Mouse (Mus musculus): ENCODE data around the gene Tnni2. TPM values are rescaled to one million over a fixed set of nuclear protein-coding genes. Genes with fewer than 3 reads are reported as not detected.
"Not testable (repeated sequence)": the region's sequence is repeated elsewhere in the genome, so short reads cannot be mapped to it uniquely, and the experiment has no call there.

Tnni2 gene
- not detected for total RNA-seq (2021)

DNA sequence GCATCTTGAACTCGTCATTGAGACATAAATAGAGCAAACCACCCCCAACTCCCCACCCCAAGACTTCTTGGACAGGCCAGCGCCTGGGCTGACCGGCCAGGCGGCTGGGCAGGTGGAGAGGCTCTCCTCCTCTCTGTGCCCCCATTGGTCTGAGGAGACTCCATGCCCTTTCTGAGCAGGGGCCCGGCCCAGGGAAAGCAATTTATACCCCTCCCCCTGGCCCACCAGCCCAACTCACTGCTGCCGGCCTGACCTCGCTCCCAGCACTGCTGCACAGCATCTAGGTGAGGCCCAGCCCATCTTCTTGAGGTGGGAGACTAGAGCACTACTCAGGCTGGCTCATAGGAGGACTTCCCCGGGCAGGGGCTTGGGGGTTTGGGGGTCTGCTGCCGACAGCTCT, at the start of gene Tnni2:
Gene Tnni2 (plus strand): TSS at position 224 of the 400 bp plus-strand sequence.
- no peak for DNase-seq

DNA sequence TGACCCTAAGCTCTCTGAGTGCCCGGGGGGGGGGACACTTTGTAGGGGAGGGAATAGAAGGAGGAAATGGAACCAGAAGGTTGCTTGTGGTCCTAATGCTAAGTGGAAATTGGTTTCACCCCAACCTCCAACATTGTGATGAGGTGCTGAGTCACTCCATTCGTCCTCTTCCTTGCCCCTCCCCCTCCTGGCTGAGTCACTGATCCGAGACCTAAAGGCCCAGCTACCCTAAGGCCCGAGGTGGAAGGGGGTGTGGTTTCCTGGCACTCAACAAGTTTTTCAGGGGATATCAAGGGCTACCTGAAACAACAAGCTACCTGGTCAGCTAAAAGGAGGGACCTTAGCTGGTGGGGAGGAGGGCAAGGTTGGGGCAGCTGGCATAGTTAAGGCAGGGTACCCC, 48.4 kb upstream of the Tnni2 start:
- DNase-seq, result no peak

GRCm38 (mm10) chr7:142394261-142395190, 47.1 kb upstream of the Tnni2 start:
- no peak for DNase-seq

- no peak for DNase-seq
Measured at GRCm38 (mm10) chr7:142395472-142395871, 46.1 kb upstream of the Tnni2 start.

GRCm38 (mm10) chr7:142396611-142397010, 45.0 kb upstream of the Tnni2 start:
- no peak for DNase-seq

DNA sequence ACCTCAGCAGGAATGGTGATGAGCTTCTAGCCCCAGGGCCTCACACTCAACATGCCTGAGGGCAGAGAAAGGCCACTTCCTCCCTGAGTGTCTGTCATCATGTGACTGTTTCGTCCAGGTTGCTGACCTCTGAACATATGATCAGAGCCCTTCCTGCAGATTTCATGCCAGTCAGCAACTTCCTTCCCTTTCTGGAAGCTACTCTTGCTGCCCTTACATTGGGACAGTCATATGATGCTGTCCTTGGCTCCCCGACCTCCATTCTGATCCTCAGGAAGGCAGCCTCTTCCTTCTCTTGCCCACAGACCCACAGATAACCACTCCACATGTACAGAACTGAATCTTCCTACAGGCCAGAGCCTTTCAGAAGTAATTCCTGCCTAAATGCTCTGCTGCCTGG, 43.6 kb upstream of the Tnni2 start:
- DNase-seq, result no peak

DNA sequence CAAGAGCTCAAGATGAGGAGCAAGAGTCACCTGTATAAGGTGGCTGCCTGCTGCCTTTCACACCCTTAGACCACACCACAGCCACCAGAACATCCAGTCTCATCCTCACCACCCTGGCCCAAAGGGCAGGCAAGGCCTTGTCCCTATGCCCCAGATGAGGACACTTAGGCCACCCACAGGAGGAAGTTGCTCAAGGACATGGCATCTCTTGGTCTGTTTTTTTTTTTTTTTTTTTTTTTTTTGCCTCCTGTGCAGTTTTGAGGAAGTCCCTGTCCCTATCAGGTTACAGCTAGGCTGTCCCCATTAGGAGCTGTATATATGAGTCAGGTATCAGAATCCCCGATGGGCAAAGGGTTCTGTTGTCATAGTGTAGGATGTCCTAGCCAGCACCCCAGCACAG, 42.4 kb upstream of the Tnni2 start:
- DNase-seq, result no peak

DNA sequence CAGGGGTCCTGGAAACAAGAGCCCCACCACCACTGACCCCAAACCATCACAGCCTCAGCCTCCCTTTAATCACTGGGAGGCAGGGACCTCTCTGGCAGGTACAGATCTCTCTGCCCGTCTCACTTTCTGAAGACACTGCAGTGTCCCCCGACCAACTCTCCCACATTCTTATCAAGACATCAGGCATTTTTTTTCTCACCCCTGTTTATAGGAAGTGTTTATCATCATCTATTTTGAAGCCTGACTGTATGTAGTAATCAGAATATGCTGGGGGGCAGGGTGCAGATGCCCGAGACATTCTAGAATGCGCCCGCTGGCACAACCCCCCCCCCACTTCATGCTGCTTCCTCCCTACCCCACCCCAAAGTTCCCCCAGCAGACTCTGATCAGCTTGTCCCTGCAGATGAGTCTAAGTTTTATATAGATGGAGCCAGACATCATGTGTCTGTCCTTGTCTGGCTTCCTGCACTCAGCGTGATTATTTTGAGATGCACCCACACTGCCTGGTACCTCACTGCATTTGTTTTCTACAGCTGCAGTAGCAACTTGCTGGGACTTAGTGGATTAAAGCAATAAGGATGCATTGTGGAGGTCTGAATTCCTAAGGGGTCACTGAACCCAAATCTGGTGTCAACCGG, 41.4 kb upstream of the Tnni2 start:
- no peak for DNase-seq

GRCm38 (mm10) chr7:142400750-142401142, 40.9 kb upstream of the Tnni2 start:
- no peak for DNase-seq

GRCm38 (mm10) chr7:142403591-142403990, 38.0 kb upstream of the Tnni2 start:
- DNase-seq, result no peak

DNA sequence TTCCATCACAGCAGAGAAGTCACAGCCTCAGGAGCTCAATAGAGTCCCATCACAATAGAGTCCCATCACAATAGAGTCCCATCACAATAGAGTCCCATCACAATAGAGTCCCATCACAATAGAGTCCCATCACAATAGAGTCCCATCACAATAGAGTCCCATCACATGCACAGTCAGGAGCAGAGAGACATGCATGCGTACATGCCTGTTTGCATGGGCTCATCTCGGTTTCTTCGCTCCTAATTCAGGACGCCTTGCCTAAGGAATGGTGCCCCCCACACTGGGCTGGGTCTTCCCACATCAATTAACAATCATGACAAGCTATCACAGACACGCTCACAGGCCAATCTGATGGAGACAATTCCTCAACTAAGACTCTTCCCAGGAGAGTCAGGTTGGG, 36.5 kb upstream of the Tnni2 start:
- DNase-seq, result not testable (repeated sequence)

DNA sequence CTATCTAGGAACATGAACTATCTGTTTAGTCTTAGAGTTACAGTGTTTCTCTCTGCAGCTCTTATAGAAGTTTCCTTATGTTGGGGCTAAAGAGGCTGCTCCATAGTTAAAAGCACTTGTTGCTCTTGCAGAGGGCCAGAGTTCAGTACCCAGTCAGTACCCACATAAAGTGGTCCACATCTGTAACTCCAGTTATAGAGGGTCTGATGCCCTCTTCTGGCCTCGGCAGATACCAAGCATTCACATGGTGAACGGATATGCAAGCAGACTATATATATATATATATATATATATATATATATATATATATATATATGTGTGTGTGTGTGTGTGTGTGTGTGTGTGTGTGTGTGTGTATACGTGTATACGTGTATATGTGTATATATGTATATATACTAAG, 33.7 kb upstream of the Tnni2 start:
- no peak for DNase-seq

GRCm38 (mm10) chr7:142408686-142409085, 32.9 kb upstream of the Tnni2 start:
- DNase-seq, result no peak

DNA sequence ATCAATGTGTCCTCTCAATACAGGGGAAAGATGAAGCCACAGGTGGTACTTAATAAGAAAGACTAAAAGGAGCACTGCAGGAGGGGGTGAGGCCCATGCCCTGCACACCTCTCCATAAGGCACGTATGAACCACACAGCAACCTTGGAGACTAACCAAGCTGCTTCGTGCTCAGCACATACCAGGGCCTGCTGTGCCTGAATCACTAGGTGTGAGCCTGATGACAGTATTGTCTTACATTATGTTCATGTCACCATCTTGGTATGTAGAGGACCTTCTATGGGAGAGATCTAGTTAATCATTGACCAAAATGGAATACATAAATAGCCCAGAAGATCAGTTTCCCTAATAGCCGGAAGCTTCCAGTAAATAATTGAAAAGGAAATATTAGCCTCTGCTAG, 32.0 kb upstream of the Tnni2 start:
- DNase-seq, result no peak

DNA sequence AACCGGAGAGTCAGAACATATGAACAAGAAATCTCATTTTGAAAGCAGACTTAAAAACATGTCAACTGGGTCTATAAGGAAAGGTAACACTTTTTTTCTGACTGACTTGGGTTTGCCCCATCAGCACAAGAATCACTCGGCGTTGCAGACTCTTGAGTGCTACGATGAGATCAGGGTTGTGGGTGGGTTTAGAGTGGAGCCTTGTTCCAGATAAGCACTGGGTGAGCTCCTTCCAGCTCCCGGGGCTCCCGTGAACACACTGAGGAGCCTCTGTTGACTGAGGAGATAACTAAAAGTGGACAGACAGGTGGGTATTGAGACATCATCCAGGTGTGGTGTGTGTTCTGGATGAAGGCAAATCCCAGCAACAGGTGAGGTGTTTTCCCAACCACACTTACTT, 28.3 kb upstream of the Tnni2 start:
- no peak for DNase-seq

DNA sequence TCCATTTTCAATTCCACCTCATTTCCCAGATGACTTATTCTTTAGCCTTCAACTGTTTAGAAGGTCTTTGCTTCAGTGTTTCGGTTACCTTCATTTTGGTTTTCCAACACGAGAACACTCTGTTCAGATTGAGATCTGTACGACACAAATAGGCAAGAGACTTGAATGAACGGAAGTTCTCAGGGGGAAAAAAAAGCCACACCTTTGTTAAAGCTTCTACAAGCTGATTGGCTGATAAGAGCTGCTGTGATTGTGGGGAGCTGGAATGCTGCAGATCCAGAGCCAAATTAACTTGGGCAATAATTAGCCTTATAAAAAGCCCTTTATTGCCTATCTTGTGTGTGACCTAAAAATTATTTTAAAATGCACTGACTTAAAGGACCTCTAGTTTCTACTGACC, 26.3 kb upstream of the Tnni2 start:
- DNase-seq, result no peak

DNA sequence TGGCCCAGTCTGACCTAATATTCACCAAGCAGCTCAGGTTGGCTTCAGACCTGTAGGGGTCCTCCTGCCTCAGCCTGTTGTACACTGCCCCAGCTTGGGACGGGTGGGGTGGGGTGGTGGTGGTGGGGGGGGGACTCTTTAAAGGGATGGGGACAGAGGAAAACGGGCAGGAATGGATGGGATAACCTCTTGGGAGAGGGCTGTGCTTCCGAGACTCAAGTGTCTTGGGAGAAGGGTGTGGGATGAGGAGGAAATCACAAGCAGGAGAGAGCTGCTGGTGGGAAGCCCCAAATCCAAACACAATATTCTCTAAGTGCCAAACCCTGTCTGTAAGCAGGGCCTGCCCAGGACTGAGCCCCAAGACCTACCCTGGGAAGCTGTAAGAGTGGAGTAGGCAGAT, 25.4 kb upstream of the Tnni2 start:
- DNase-seq, result no peak

DNA sequence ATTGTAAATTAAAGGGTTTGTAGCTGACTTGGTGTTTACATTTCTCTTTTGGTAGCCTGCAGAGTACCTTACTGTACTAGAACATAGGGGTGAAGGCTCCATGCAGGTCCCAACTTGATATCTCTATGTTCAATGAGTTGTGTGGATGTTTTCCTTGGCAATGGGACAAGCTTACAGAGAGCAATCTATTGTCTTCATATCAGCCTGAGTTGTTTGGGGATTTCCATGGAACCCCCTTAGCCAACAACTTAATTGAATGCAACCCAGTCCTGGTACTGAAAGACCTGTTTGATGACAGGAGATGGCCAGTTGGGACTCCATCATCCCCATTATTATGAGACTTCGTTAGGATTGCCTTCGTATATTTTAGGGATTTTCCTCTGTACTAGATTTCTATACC, 23.6 kb upstream of the Tnni2 start:
- no peak for DNase-seq

DNA sequence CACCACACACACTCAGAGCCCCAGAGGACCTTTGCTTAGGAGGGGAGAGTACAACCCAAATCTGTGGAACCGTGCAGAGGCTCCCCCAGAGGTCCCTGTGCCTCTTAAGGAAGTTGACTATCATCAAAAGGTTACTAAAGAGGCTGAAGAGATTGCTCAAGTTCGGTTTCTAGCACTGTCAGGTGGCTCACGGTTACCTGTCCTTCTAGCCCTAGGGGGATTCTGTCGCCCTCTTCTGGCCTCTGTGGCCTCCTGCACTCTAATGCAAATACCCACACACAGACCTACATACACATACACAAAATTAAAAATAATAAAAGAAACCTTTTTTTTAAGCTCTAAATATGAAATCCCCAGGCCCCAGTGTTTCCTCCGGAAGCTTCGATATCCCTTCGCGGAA, 22.9 kb upstream of the Tnni2 start:
- DNase-seq, result no peak

DNA sequence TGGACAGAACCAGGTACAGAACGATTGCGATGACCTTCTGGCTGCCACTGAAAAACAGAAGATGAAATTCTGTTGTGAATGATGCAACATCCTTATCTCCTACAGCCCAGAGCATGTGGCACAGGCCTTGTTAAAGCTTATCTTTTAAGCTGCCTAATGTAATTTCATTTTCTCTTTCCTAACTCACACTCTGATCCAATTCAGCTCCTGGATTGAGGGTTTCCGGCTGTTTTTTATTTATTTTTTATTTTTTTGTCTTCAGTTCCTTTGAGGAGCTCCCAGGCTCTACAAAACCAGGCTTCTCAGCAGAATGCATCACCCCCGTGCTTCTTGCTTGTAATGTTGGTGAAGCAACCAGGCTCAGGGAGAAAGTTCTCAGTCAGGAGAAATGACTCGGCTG, 21.7 kb upstream of the Tnni2 start:
- no peak for DNase-seq

DNA sequence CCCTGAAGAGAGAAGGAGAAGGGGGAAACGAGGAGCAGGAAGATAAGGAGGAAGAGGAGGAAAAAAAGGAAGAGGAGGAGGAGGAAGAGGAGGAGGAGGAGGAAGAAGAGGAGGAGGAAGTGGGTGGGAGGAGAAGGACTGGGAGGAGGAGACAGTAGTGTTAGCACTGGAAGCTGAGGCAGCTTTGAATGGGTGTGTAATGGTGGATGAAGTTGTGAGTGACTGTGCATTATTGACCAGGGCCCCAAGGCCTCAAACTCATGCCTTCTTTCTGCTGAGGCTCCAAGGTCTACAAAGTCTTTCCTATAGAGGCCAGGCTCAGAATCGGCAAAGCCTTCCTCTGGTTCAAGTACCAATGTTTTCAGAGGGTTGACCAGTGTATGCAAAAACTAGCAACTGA, 19.8 kb upstream of the Tnni2 start:
- no peak for DNase-seq

GRCm38 (mm10) chr7:142425641-142426213, 15.9 kb upstream of the Tnni2 start:
- no peak for DNase-seq

DNA sequence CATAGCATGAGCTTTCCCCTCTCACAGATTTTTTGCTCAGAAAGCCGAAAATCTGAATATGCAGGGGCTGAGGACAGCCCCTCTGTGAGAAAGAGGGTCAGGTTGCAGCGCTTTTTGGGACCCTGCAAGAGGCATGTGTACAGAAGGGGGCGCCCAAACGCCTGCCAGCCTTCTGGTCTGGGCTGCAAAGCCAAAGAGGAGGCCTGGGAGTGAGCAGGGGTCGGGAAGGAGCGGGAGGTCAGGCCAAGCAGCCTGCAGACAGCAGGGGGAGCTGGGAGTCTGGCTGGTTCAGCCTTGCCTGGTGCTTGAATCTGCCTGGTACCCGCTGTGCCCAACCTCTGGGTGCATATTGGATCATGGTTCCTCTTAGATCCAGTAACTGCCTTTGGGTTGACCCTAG, 13.4 kb upstream of the Tnni2 start:
- DNase-seq, result no peak

DNA sequence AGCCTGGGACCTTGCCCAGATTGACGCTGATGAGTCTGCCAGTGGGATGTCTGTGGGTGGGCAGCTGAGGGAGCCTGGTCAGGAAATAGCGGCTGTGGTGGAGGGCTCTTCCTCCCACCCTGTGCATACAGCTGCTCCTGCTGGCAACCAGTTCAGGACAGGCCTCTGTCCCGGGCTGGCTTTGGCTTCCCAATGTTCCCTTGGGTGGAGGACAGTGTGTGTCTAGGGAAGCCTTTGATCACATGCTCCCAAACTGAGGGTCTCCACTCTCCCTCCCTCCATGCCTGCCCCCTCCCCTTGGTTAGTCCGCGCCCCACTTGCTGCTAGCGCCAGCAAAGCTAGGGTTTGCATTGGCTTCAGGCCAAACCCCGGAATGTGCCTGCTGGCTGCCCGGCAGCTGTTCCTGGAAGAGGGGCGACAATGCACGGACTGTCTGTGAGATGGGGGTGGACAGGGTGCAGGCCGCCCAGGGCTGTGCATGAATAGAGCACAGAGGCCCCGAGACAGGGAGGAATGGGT, 11.4 kb upstream of the Tnni2 start:
- DNase-seq, result peak; percentile 38 to 42
